Mouse (Mus musculus) forebrain, embryonic 16.5 days (tissue): ENCODE results near the gene Tnpo1. TPM values are rescaled to one million over a fixed set of nuclear protein-coding genes. Genes with fewer than 3 reads are reported as not detected.

Experiments used
- ATAC-seq: fragments of 200-750 bp; cut with Nextera tagmentation; 2 replicates; pipeline ENCODE4 v1.8.0; 2017; ENCODE audit warnings: mild to moderate bottlenecking, moderate library complexity
- H3K27ac ChIP-seq: fragments of 300-500 bp; sonication (generic); 2 replicates; pipeline ENCODE4 v1.5.1; 2014; ENCODE audit warnings: low read length, control low read depth
- H3K27me3 ChIP-seq: fragments of 300-500 bp; sonication (generic); replicated peaks from 2 replicates; pipeline ENCODE4 v1.6.1; 2014; ENCODE audit warnings: low read length; ENCODE audit not compliant: control insufficient read depth, insufficient read depth
- H3K36me3 ChIP-seq: fragments of 300-500 bp; sonication (generic); 2 replicates; pipeline ENCODE4 v1.6.1; 2014; ENCODE audit not compliant: control insufficient read depth, insufficient read depth
- H3K4me1 ChIP-seq: fragments of 300-500 bp; sonication (generic); replicated peaks from 2 replicates; pipeline ENCODE4 v1.6.1; 2014; ENCODE audit warnings: low read length; ENCODE audit not compliant: control insufficient read depth, insufficient read depth
- H3K4me2 ChIP-seq: fragments of 300-500 bp; sonication (generic); 2 replicates; pipeline ENCODE4 v1.6.1; 2014; ENCODE audit warnings: mild to moderate bottlenecking, low read length, control low read depth
- H3K4me3 ChIP-seq: fragments of 300-500 bp; sonication (generic); replicated peaks from 2 replicates; pipeline ENCODE4 v1.5.1; 2014; ENCODE audit warnings: mild to moderate bottlenecking, low read length, control low read depth
- H3K9ac ChIP-seq: fragments of 300-500 bp; sonication (generic); replicated peaks from 2 replicates; pipeline ENCODE4 v1.6.1; 2014; ENCODE audit warnings: low read depth, low read length, control low read depth
- H3K9me3 ChIP-seq: fragments of 300-500 bp; sonication (generic); 2 replicates; pipeline ENCODE4 v1.6.1; 2016; ENCODE audit warnings: low read length; ENCODE audit not compliant: control insufficient read depth
- WGBS: fragments of 180-500 bp; shearing (Covaris S2); extraction: QIAGEN DNeasy Blood & Tissue Kit; methylation state at CpG from one replicate; pipeline ENCODE4 v1.1.7; 2014; 5-methylcytosine and 5-hydroxymethylcytosine counted together
- polyA plus RNA-seq: library from polyadenylated mRNA; unstranded; fragments of >200 nt; fragmentation: Nextera tagmentation; extraction: Ambion mirVana; gene quantifications from 2 replicates; pipeline ENCODE4 v1.2.1, GENCODE M21; 2015

Tnpo1 gene
- polyA plus RNA-seq, 1 experiment from 2014 or later: 52.1 TPM

DNA sequence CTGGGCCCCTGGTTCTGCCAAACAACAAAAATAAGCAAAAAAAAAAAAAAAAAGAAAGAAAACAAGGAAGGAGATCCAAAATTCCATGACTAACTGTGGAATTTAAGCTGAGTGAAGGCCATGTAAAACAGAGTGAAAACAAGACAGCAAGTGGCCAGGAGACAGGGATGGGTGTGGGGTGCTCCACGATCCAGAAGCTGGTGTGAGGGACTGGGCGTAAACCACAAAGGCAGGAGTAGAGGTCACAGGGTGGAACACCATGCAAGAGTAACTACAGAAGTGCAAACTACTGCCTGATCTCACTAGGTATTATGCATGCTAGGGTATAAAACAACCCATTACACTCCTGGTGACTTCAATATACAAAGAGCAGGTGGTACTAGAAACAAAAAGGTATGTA is 8.3 kb downstream of the Tnpo1 start:
- Histone ChIP-seq H3K9ac (no peak overlapping the region), H3K4me1 (peaks cover 37% of the 10 kb centered on the region), H3K27me3 (no peaks in the 10 kb centered on the region), H3K4me3 (no peak overlapping the region), H3K27ac (no peak overlapping the region), H3K9me3 (no peaks in the 10 kb centered on the region), H3K4me2 (no peak overlapping the region), H3K36me3 (no peaks in the 10 kb centered on the region)
- no peak for ATAC-seq
- WGBS: 91% methylated on average over 2 of the region's 2 CpGs

DNA sequence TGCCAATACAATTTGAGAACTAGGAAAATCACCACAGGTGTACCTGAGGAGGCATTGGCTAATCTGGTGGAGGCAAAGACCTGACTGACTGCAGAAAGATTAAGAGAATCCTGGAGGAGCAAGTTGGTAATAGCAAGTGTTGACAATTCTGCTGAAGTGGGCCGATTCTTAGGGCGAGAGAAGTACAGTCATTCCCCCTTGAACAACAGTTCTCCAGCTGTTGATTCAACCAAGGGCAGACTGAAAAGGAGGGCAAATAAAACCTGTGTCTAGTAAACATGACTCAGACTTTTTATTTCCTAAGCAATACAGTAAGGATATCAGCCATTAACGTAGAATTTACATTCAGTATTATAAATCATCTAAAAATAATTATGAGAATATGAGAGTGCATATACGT is 10.6 kb downstream of the Tnpo1 start:
- Histone ChIP-seq H3K27ac (no peak overlapping the region), H3K36me3 (no peaks in the 10 kb centered on the region), H3K9me3 (no peaks in the 10 kb centered on the region), H3K4me3 (no peak overlapping the region), H3K9ac (no peak overlapping the region), H3K4me2 (no peak overlapping the region), H3K27me3 (no peaks in the 10 kb centered on the region), H3K4me1 (peaks cover 45% of the 10 kb centered on the region)
- ATAC-seq: no peak
- WGBS: 73% methylated on average over 4 of the region's 4 CpGs

GRCm38 (mm10) chr13:98914844-98915212 is 11.4 kb downstream of the Tnpo1 start:
- Histone ChIP-seq H3K4me1 (peaks cover 50% of the 10 kb centered on the region), H3K9ac (no peak overlapping the region), H3K4me2 (no peak overlapping the region), H3K27ac (peak overlapping the region; percentile 60), H3K27me3 (no peaks in the 10 kb centered on the region), H3K36me3 (no peaks in the 10 kb centered on the region), H3K4me3 (no peak overlapping the region), H3K9me3 (no peaks in the 10 kb centered on the region)
- WGBS: 15% methylated on average over 5 of the region's 5 CpGs
- no peak for ATAC-seq

DNA sequence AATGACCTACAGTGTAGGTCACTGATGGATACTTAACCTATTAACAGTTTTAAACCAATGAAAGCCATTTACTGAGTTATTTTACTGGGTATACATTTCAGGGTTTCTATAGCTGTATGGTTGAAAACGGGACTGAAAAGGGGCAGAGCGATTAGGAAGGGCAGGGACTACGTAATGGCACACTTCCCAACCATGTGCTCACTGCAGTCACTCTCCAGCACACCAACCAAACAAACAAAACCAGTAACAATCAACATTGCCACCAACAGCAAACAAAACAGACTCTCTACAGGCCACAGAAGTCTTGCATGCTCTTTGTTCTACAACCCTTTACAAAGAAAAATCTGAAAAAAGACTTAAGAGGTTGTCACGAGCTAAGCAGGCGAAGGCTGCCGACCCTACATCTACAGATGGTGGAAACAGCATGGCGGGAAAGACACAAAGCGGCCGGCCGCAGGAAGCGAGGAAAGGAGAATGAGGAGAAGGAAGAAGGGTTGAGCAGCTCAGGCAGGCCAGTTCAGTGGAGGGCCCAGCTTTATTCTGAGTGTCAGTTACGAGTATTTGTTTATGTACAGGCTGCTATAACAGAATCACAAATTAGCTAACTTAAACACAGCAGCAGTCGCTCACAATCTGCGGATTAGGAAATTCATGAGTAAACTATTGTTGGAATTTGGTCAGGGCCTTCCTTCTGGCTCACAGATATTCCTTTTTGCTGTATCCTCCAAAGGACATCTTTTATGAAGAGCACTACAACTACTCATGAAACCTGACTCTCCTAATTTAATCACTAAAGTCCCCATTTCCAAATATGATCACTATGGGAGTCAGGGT is 12.0 kb downstream of the Tnpo1 start:
- Histone ChIP-seq H3K4me3 (peak overlapping the region; percentile 13; the same call in 1 of the 2 replicates), H3K27me3 (no peaks in the 10 kb centered on the region), H3K9me3 (no peaks in the 10 kb centered on the region), H3K4me2 (peak overlapping the region; percentile 25), H3K4me1 (peaks cover 54% of the 10 kb centered on the region), H3K27ac (peak overlapping the region; percentile 60), H3K9ac (no peak overlapping the region), H3K36me3 (no peaks in the 10 kb centered on the region)
- WGBS: 14% methylated on average over 14 of the region's 14 CpGs
- peak; percentile 27 for ATAC-seq

DNA sequence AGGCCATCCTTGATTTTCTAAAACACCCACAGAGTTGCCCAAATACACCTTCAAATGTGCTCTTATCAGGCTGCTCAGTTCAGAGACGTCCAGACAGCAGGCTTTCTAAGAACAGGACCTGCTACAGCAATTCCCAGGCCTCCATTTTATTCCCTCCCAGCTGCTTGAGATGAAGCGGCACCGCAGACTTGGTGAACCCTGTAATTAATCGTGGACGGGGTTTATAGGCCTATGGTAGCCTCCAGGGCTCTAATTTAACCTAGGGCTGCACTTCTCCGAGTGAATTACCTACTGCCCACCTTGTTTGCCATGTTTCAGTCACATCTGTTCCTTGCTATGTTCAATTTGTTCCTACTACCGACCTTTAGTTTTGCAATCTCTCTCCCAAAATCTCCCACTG is 13.0 kb downstream of the Tnpo1 start:
- Histone ChIP-seq H3K9ac (no peak overlapping the region), H3K27ac (no peak overlapping the region), H3K4me2 (no peak overlapping the region), H3K4me1 (peaks cover 54% of the 10 kb centered on the region), H3K9me3 (no peaks in the 10 kb centered on the region), H3K4me3 (no peak overlapping the region), H3K36me3 (no peaks in the 10 kb centered on the region), H3K27me3 (no peaks in the 10 kb centered on the region)
- WGBS: 49% methylated on average over 7 of the region's 7 CpGs
- no peak for ATAC-seq

- 76% methylated on average over 8 of the region's 8 CpGs for WGBS
- Histone ChIP-seq H3K27me3 (no peaks in the 10 kb centered on the region), H3K36me3 (no peaks in the 10 kb centered on the region), H3K4me1 (peaks cover 57% of the 10 kb centered on the region), H3K9me3 (no peaks in the 10 kb centered on the region), H3K27ac (no peak overlapping the region), H3K4me3 (no peak overlapping the region), H3K4me2 (no peak overlapping the region), H3K9ac (no peak overlapping the region)
- no peak for ATAC-seq
Measured at GRCm38 (mm10) chr13:98912602-98913001, 13.6 kb downstream of the Tnpo1 start.

DNA sequence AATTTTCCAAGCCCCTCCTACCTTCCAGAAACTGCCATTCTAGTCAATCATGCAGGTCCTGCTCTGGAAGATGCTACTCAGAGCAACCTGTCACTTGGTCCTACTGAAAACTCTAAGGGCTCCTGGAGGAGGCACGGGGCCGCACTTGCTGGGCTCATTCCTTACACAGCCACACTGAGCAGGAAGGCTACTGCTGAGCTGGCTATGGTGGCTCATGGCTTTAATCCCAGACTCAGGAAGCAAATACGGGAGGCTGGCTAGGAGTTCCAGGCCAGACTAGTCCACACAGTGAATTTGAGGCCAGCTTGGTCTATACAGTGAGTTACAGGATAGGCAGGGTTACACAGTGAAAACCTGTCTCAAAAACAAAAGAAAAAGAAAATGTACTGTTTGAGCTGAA is 15.4 kb downstream of the Tnpo1 start:
- Histone ChIP-seq H3K9me3 (no peaks in the 10 kb centered on the region), H3K4me2 (no peak overlapping the region), H3K4me1 (peaks cover 55% of the 10 kb centered on the region), H3K4me3 (no peak overlapping the region), H3K36me3 (no peaks in the 10 kb centered on the region), H3K9ac (no peak overlapping the region), H3K27ac (no peak overlapping the region), H3K27me3 (no peaks in the 10 kb centered on the region)
- no peak for ATAC-seq
- WGBS: 50% methylated on average over 3 of the region's 3 CpGs

- Histone ChIP-seq H3K36me3 (peaks cover 5% of the 10 kb centered on the region), H3K9me3 (no peaks in the 10 kb centered on the region), H3K4me3 (no peak overlapping the region), H3K4me1 (peaks cover 5% of the 10 kb centered on the region), H3K27ac (no peak overlapping the region), H3K9ac (no peak overlapping the region), H3K27me3 (no peaks in the 10 kb centered on the region), H3K4me2 (no peak overlapping the region)
- 100% methylated on average over 2 of the region's 2 CpGs for WGBS
- ATAC-seq: no peak
Measured at GRCm38 (mm10) chr13:98904608-98905007, 21.6 kb downstream of the Tnpo1 start.

- WGBS: 94% methylated on average over 8 of the region's 8 CpGs
- ATAC-seq: no peak
Measured at GRCm38 (mm10) chr13:98902366-98903025, 23.7 kb downstream of the Tnpo1 start.

More at GRCm38 (mm10) chr13:98902366-98903025, 23.7 kb downstream of the Tnpo1 start:
- Histone ChIP-seq H3K4me3 (no peak overlapping the region), H3K27me3 (no peaks in the 10 kb centered on the region), H3K9ac (no peak overlapping the region), H3K4me2 (no peak overlapping the region), H3K4me1 (peaks cover 2% of the 10 kb centered on the region), H3K9me3 (no peaks in the 10 kb centered on the region), H3K27ac (no peak overlapping the region), H3K36me3 (peaks cover 5% of the 10 kb centered on the region)
